Comparison of ENCODE assay signal across 17 mouse cellular contexts in the genomic region with DNA sequence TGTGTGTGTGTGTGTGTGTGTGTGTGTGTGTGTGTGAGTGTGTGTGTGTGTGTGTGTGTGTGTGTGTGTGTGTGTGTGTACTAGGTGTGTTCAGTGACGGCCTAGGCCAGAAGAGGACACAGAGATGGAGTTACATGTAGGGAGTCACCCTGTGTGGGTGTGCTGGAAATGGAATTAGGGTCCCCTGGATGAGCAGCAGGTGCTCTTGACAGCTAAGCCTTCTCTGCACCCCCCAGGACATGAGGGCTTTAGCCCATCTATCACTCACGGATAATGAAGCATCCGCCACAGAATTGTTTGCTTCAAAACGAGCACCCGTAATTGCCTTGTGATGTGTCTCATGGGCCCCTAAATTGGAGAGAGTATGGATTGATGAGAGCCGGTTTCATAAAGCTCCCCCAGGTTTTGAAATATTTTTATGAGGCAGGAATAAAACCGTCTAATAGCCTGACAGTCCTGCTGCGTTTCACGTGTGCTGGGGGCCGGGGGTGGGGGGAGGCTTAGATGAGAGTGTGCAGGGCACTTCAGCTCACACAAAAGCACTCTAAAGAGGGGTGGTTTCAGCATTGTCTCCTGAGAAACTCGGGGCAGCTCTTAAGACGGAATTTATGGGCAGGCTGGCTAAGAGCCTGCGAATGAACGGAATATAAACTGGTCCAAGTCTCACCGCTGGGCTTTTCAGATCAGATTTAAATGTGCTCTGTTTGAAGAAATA. TPM values are rescaled to one million over a fixed set of nuclear protein-coding genes. Genes with fewer than 3 reads are reported as not detected.
DNase-seq lines count a peak whose midpoint lies in the region; ATAC-seq and TF ChIP-seq lines count a peak whose summit lies in the region.
"Had no signal": no experiment of that assay in that cellular context is flagged by ENCODE, and none has a peak within 500 bp of the region (broad histone marks: within the 10 kb centered on the region; RNA-seq: fewer than 3 reads in every experiment).

No protein-coding gene starts in this region.

- no peaks in the 10 kb centered on the region for H3K36me3 ChIP-seq in limb, embryonic 13.5 days
- no peaks in the 10 kb centered on the region for H3K36me3 ChIP-seq in limb, embryonic 10.5 days
- 0 out of 2 replicates have a peak, but pooled peaks cover 4% of the 10 kb centered on the region for H3K36me3 ChIP-seq in hindbrain, embryonic 14.5 days (replicated peaks; ENCODE audit: control insufficient read depth, insufficient read depth)
- H3K36me3 ChIP-seq in midbrain, embryonic 12.5 days = no peaks in the 10 kb centered on the region
- H3K36me3 ChIP-seq in neural tube, embryonic 14.5 days (ENCODE audit: control insufficient read depth, insufficient read depth, low read length) = no peaks in the 10 kb centered on the region
- no peaks in the 10 kb centered on the region for H3K36me3 ChIP-seq in lung, postnatal 0 days (ENCODE audit: insufficient read depth, low read length)
- H3K36me3 ChIP-seq: liver, embryonic 13.5 days; lung, embryonic 15.5 days had no signal

- H3K9ac ChIP-seq in limb, embryonic 13.5 days = no peak overlapping the region
- no peak overlapping the region for H3K9ac ChIP-seq in hindbrain, embryonic 14.5 days
- H3K9ac ChIP-seq in midbrain, embryonic 12.5 days (replicated peaks) = no peak overlapping the region
- no peak overlapping the region for H3K9ac ChIP-seq in neural tube, embryonic 14.5 days (replicated peaks; ENCODE audit: low read depth, low read length)
- no peak overlapping the region for H3K9ac ChIP-seq in lung, postnatal 0 days (replicated peaks; ENCODE audit: low read depth)
- H3K9ac ChIP-seq: liver, embryonic 13.5 days; lung, embryonic 15.5 days had no signal

- no peak for TF ChIP-seq EP300 in lung, postnatal 0 days (IDR thresholded peaks at IDR 0.05)

- H3K9me3 ChIP-seq in limb, embryonic 13.5 days = no peaks in the 10 kb centered on the region
- no peaks in the 10 kb centered on the region for H3K9me3 ChIP-seq in limb, embryonic 10.5 days (replicated peaks)
- H3K9me3 ChIP-seq in hindbrain, embryonic 14.5 days (ENCODE audit: control insufficient read depth, low read length) = no peaks in the 10 kb centered on the region
- no peaks in the 10 kb centered on the region for H3K9me3 ChIP-seq in midbrain, embryonic 12.5 days
- no peaks in the 10 kb centered on the region for H3K9me3 ChIP-seq in neural tube, embryonic 14.5 days (ENCODE audit: control insufficient read depth, low read length)
- H3K9me3 ChIP-seq in lung, postnatal 0 days (ENCODE audit: low read length) = no peaks in the 10 kb centered on the region
- H3K9me3 ChIP-seq: liver, embryonic 13.5 days; lung, embryonic 15.5 days had no signal

- peaks cover 34% of the 10 kb centered on the region for H3K4me1 ChIP-seq in limb, embryonic 13.5 days
- peaks cover 23% of the 10 kb centered on the region for H3K4me1 ChIP-seq in limb, embryonic 10.5 days
- H3K4me1 ChIP-seq in hindbrain, embryonic 14.5 days (replicated peaks; ENCODE audit: control insufficient read depth, insufficient read depth, low read length) = peaks cover 23% of the 10 kb centered on the region
- peaks cover 20% of the 10 kb centered on the region for H3K4me1 ChIP-seq in midbrain, embryonic 12.5 days
- peaks cover 18% of the 10 kb centered on the region for H3K4me1 ChIP-seq in neural tube, embryonic 14.5 days (ENCODE audit: control insufficient read depth, insufficient read depth, low read length)
- no peaks in the 10 kb centered on the region for H3K4me1 ChIP-seq in lung, postnatal 0 days (ENCODE audit: insufficient read depth, low read depth, low read length)

- WGBS in limb, embryonic 13.5 days = 17% methylated on average over 14 of the region's 15 CpGs
- 67% methylated on average over 15 of the region's 15 CpGs for WGBS in limb, embryonic 10.5 days
- 23% methylated on average over 15 of the region's 15 CpGs for WGBS in hindbrain, embryonic 14.5 days
- 27% methylated on average over 15 of the region's 15 CpGs for WGBS in midbrain, embryonic 12.5 days
- 14% methylated on average over 15 of the region's 15 CpGs for WGBS in neural tube, embryonic 14.5 days
- WGBS in lung, postnatal 0 days = 56% methylated on average over 15 of the region's 15 CpGs

- no peaks in the 10 kb centered on the region for H3K27me3 ChIP-seq in limb, embryonic 13.5 days
- no peaks in the 10 kb centered on the region for H3K27me3 ChIP-seq in limb, embryonic 10.5 days (ENCODE audit: low read depth, poor library complexity, severe bottlenecking)
- H3K27me3 ChIP-seq in hindbrain, embryonic 14.5 days (ENCODE audit: control insufficient read depth, insufficient read depth, low read length) = no peaks in the 10 kb centered on the region
- peaks cover 5% of the 10 kb centered on the region for H3K27me3 ChIP-seq in midbrain, embryonic 12.5 days
- H3K27me3 ChIP-seq in neural tube, embryonic 14.5 days (ENCODE audit: control insufficient read depth, insufficient read depth, low read length) = no peaks in the 10 kb centered on the region
- H3K27me3 ChIP-seq in lung, postnatal 0 days (replicated peaks; ENCODE audit: insufficient read depth, low read length) = no peaks in the 10 kb centered on the region
- H3K27me3 ChIP-seq: liver, embryonic 13.5 days; lung, embryonic 15.5 days had no signal

- H3K4me3 ChIP-seq in limb, embryonic 13.5 days = no peak overlapping the region
- H3K4me3 ChIP-seq in limb, embryonic 10.5 days = no peak overlapping the region
- no peak overlapping the region for H3K4me3 ChIP-seq in hindbrain, embryonic 14.5 days (replicated peaks; ENCODE audit: low read length)
- H3K4me3 ChIP-seq in midbrain, embryonic 12.5 days = no peak overlapping the region
- no peak overlapping the region for H3K4me3 ChIP-seq in neural tube, embryonic 14.5 days (ENCODE audit: low read depth, low read length)
- no peak overlapping the region for H3K4me3 ChIP-seq in lung, postnatal 0 days (ENCODE audit: low read depth, low read length)
- H3K4me3 ChIP-seq: liver, embryonic 13.5 days; lung, embryonic 15.5 days had no signal

- H3K27ac ChIP-seq in limb, embryonic 13.5 days = no peak overlapping the region
- no peak overlapping the region for H3K27ac ChIP-seq in limb, embryonic 10.5 days
- peak overlapping the region; percentile 57 for H3K27ac ChIP-seq in hindbrain, embryonic 14.5 days
- H3K27ac ChIP-seq in midbrain, embryonic 12.5 days (replicated peaks) = peak overlapping the region; percentile 63; the same call in 1 of the 2 replicates
- H3K27ac ChIP-seq in neural tube, embryonic 14.5 days (ENCODE audit: low read depth, low read length) = no peak overlapping the region; the same call in 1 of the 2 replicates
- H3K27ac ChIP-seq in lung, postnatal 0 days (ENCODE audit: low read length) = no peak overlapping the region
- H3K27ac ChIP-seq: liver, embryonic 13.5 days; lung, embryonic 15.5 days had no signal

- TF ChIP-seq CTCF in lung, postnatal 0 days (IDR thresholded peaks at IDR 0.05) = no peak

- DNase-seq in limb, embryonic 10.5 days (ENCODE audit: low spot score) = no peak
- no peak for DNase-seq in hindbrain, embryonic 14.5 days (ENCODE audit: low spot score)
- no peak for DNase-seq in lung, postnatal 0 days (ENCODE audit: low spot score)
- no peak for DNase-seq in retina, postnatal 1 day
- DNase-seq: cerebellum, adult 9-10 months; gastrocnemius, postnatal 10 days; kidney, adult 2 months; kidney, postnatal 36 days; layer of hippocampus, adult 9-11 months; liver, embryonic 13.5 days; thymus, postnatal 36 days had no signal

- H3K4me2 ChIP-seq in limb, embryonic 13.5 days (replicated peaks) = no peak overlapping the region
- no peak overlapping the region for H3K4me2 ChIP-seq in hindbrain, embryonic 14.5 days (replicated peaks)
- no peak overlapping the region for H3K4me2 ChIP-seq in midbrain, embryonic 12.5 days (replicated peaks)
- H3K4me2 ChIP-seq in neural tube, embryonic 14.5 days (ENCODE audit: low read depth, low read length) = no peak overlapping the region
- no peak overlapping the region for H3K4me2 ChIP-seq in lung, postnatal 0 days (replicated peaks; ENCODE audit: low read depth, low read length)
- H3K4me2 ChIP-seq: liver, embryonic 13.5 days; lung, embryonic 15.5 days had no signal

- ATAC-seq in limb, embryonic 13.5 days (ENCODE audit: low FRiP score, low read depth) = peak; percentile 62
- ATAC-seq in hindbrain, embryonic 14.5 days (ENCODE audit: low FRiP score) = peak; percentile 56; the same call in 1 of the 2 replicates
- no peak for ATAC-seq in midbrain, embryonic 12.5 days (ENCODE audit: low FRiP score, low read depth)
- peak; percentile 73 for ATAC-seq in neural tube, embryonic 14.5 days (ENCODE audit: low read depth)
- ATAC-seq in megakaryocyte-erythroid progenitor cell, adult 5-6 weeks (replicated peaks; ENCODE audit: low FRiP score, low TSS enrichment, poor library complexity, severe bottlenecking) = no peak
- ATAC-seq in lung, postnatal 0 days = no peak
- ATAC-seq: Patski had no signal

RNA-seq across cellular contexts. Expression of gene Pcnx2, which starts 54.8 kb away (rescaled TPM):
- 0.11 and 0.13 TPM in 2 replicates for polyA plus RNA-seq in limb, embryonic 13.5 days (2015; fragmentation: Nextera tagmentation; extraction: Ambion mirVana)
- 0.05 TPM in 1 of 2 replicates, not detected in the other for polyA plus RNA-seq in limb, embryonic 10.5 days (2016; fragmentation: Nextera tagmentation; extraction: Ambion mirVana)
- polyA plus RNA-seq in hindbrain, embryonic 14.5 days (2014; fragmentation: Nextera tagmentation; extraction: Ambion mirVana) = 4.2 and 5.1 TPM in 2 replicates
- polyA plus RNA-seq in midbrain, embryonic 12.5 days (2016; fragmentation: Nextera tagmentation; extraction: Ambion mirVana) = 0.76 and 1.4 TPM in 2 replicates
- polyA plus RNA-seq in neural tube, embryonic 14.5 days (2014; fragmentation: Nextera tagmentation; extraction: Ambion mirVana) = 4.1 and 7.5 TPM in 2 replicates
- not detected in 2 replicates for total RNA-seq in megakaryocyte-erythroid progenitor cell, adult 5-6 weeks (2014; fragmentation: Nextera tagmentation)
- total RNA-seq in megakaryocyte-erythroid progenitor cell, adult 5-6 weeks (2017) = not detected in 2 replicates
- 0.18 and 0.31 TPM in 2 replicates for polyA plus RNA-seq in lung, postnatal 0 days (2015; fragmentation: Nextera tagmentation; extraction: Ambion mirVana)

Comparison
In these comparisons a context has a peak if more than half of its experiments do, and no peak if none do; other contexts are left out.
1. ATAC-seq: peak in limb, embryonic 13.5 days (single experiment), hindbrain, embryonic 14.5 days (single experiment) and neural tube, embryonic 14.5 days (single experiment); none in midbrain, embryonic 12.5 days (single experiment), megakaryocyte-erythroid progenitor cell, adult 5-6 weeks (single experiment) and lung, postnatal 0 days (single experiment).
2. H3K27ac ChIP-seq: peak in hindbrain, embryonic 14.5 days (single experiment) and midbrain, embryonic 12.5 days (single experiment); none in limb, embryonic 13.5 days (single experiment), limb, embryonic 10.5 days (single experiment), neural tube, embryonic 14.5 days (single experiment) and lung, postnatal 0 days (single experiment).